Mouse (Mus musculus) hindbrain, embryonic 15.5 days (tissue): ENCODE measurements around the gene Paqr8. TPM values are rescaled to one million over a fixed set of nuclear protein-coding genes. Genes with fewer than 3 reads are reported as not detected.

Experiments
- ATAC-seq: fragments of 200-750 bp; cut with Nextera tagmentation; 2 replicates; pipeline ENCODE4 v1.8.0; 2017; ENCODE audit warnings: low read depth, moderate number of reproducible peaks, moderate TSS enrichment; ENCODE audit not compliant: low FRiP score
- H3K27ac ChIP-seq: fragments of 300-500 bp; sonication (generic); replicated peaks from 2 replicates; pipeline ENCODE4 v1.5.1; 2015; ENCODE audit warnings: mild to moderate bottlenecking, inconsistent platforms
- H3K27me3 ChIP-seq: fragments of 300-500 bp; sonication (generic); 2 replicates; pipeline ENCODE4 v1.6.1; 2015; ENCODE audit warnings: control low read depth, inconsistent platforms
- H3K36me3 ChIP-seq: fragments of 300-500 bp; sonication (generic); 2 replicates; pipeline ENCODE4 v1.6.1; 2015; ENCODE audit warnings: control low read depth, inconsistent platforms
- H3K4me1 ChIP-seq: fragments of 300-500 bp; sonication (generic); replicated peaks from 2 replicates; pipeline ENCODE4 v1.6.1; 2015; ENCODE audit warnings: control low read depth, inconsistent platforms
- H3K4me2 ChIP-seq: fragments of 300-500 bp; sonication (generic); 2 replicates; pipeline ENCODE4 v1.6.1; 2015; ENCODE audit warnings: moderate library complexity, mild to moderate bottlenecking, inconsistent platforms
- H3K4me3 ChIP-seq: fragments of 300-500 bp; sonication (generic); 2 replicates; pipeline ENCODE4 v1.5.1; 2015; ENCODE audit warnings: mild to moderate bottlenecking, inconsistent platforms
- H3K9ac ChIP-seq: fragments of 300-500 bp; sonication (generic); 2 replicates; pipeline ENCODE4 v1.6.1; 2015; ENCODE audit warnings: inconsistent platforms
- H3K9me3 ChIP-seq: fragments of 300-500 bp; sonication (generic); 2 replicates; pipeline ENCODE4 v1.6.1; 2016; ENCODE audit warnings: control low read depth, inconsistent platforms
- WGBS: fragments of 180-500 bp; shearing (Covaris S2); methylation state at CpG from one replicate; pipeline ENCODE4 v1.1.7; 2015; 5-methylcytosine and 5-hydroxymethylcytosine counted together
- polyA plus RNA-seq: library from polyadenylated mRNA; unstranded; fragments of >200 nt; fragmentation: Nextera tagmentation; extraction: Ambion mirVana; gene quantifications from 2 replicates; pipeline ENCODE4 v1.2.1, GENCODE M21; 2015

Gene Paqr8
- polyA plus RNA-seq = 33.0 and 38.6 TPM in 2 replicates

DNA sequence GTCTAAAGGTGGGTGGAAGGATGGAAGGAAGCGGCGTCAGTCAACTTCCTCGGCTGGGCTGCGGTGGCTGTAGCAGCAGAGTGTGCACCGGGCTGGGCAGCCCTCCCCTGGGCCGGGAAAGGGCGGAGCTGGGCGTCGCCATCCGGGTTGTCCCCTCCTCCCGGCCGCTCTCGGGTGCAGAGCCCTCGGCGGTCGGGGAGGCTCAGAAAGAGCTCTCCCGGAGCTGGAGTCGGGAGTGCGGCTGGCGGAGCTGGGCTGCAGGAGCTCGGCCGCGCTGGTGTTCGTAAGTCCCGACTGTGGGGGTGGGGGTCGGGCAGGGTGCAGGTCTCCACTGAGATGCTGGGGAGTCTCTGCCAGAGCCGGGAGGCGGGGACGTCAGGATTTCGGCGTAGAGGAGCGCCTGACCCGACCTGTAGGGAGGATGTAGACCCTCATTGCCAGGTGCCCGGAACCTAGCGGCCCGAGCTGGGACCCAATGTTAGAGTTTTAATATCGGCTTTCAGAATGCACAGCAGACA lies at the start of gene Paqr8:
Gene Paqr8 (plus strand): TSS at position 203 of the 518 bp plus-strand sequence.
- peak within 1 kb of the TSS; percentile 80 for H3K4me2 ChIP-seq
- H3K36me3 ChIP-seq = no peaks in the 10 kb centered on the region
- ATAC-seq = peak; percentile 96
- under 1% methylated on average over 36 of the region's 37 CpGs for WGBS
- peak within 1 kb of the TSS; percentile 76 for H3K4me3 ChIP-seq
- peak within 1 kb of the TSS; percentile 61 for H3K9ac ChIP-seq
- H3K9me3 ChIP-seq = no peaks in the 10 kb centered on the region
- peak within 1 kb of the TSS; percentile 80 for H3K27ac ChIP-seq
- H3K27me3 ChIP-seq = no peaks in the 10 kb centered on the region
- peaks cover 19% of the 10 kb centered on the region for H3K4me1 ChIP-seq

DNA sequence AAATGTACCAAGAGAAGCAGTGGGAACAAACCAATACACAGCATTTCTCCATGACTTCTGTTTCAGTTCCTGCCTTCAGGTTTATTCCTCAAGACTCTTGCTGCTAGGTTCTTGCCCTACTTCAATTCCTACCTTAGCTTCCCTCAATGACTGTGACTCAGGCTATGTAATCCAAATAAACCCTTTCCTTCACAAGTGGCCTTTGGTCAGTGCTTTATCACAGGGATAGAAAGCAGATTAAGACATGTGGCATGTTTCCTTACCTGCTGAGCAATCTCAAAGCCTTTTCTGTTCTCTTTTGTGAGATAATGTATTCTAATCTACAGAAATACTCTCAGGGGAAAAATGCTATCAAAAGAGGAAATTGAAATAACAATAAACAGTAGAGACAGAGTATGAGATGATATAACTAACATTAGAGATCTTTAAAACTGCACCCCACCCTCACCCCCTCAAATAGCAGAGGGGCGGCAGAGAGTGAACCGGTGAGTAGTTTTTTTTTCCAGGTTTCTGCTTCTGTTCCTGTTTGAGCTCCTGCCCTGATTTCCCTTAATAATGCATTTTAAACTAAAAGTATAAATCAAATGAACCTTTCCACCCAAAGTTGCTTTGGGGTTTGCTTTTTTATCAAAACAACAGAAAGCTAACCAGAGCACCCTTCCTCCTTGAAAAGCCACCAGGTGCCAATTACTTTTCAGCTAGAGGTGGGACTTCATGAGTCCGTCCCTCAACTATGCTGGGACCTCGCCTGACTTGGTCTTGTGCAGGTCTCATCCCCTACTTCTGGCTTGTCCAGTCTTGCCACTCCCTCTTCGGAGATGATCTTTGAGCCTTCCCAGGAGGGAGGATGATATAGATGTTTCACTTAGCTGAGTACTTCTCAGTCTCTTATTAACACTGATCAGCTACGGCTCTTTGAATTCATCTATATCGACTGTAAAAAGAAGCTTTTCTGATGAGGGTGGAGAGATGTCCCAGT lies 33.2 kb upstream of the Paqr8 start:
- Histone ChIP-seq H3K36me3 (no peaks in the 10 kb centered on the region), H3K4me2 (no peak overlapping the region), H3K9ac (no peak overlapping the region), H3K9me3 (no peaks in the 10 kb centered on the region), H3K4me1 (no peaks in the 10 kb centered on the region), H3K27me3 (no peaks in the 10 kb centered on the region), H3K27ac (no peak overlapping the region), H3K4me3 (no peak overlapping the region)
- no peak for ATAC-seq
- WGBS = 85% methylated on average over 7 of the region's 7 CpGs

DNA sequence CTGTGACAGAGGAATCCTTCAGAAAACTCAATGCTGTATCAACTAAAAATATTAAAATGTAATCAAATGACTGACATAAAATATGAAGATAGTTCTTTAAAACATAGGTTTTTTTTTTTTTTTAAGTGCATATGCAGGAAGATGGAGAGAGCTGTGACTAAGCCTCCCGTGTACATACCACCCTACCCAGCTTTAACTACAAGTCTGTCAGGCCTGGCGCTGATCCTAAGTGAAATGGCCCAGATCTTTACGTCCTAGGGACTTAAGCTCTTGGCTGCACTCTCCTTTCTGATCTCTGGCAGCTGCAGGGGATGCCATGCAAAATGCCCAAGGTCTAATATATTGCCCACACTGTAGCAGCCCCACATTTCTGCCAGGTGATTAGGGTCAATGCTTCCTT lies 29.6 kb upstream of the Paqr8 start:
- H3K4me2 ChIP-seq = no peak overlapping the region
- H3K9ac ChIP-seq = no peak overlapping the region
- no peaks in the 10 kb centered on the region for H3K4me1 ChIP-seq
- H3K27ac ChIP-seq = no peak overlapping the region
- no peaks in the 10 kb centered on the region for H3K27me3 ChIP-seq
- ATAC-seq = no peak
- no peak overlapping the region for H3K4me3 ChIP-seq
- WGBS = 74% methylated on average over 3 of the region's 3 CpGs
- H3K36me3 ChIP-seq = no peaks in the 10 kb centered on the region
- no peaks in the 10 kb centered on the region for H3K9me3 ChIP-seq

GRCm38 (mm10) chr1:20861865-20862264 lies 28.5 kb upstream of the Paqr8 start:
- H3K27ac ChIP-seq = no peak overlapping the region
- H3K9me3 ChIP-seq = no peaks in the 10 kb centered on the region
- H3K36me3 ChIP-seq = no peaks in the 10 kb centered on the region
- H3K9ac ChIP-seq = no peak overlapping the region
- no peaks in the 10 kb centered on the region for H3K4me1 ChIP-seq
- ATAC-seq = no peak
- no peaks in the 10 kb centered on the region for H3K27me3 ChIP-seq
- no peak overlapping the region for H3K4me3 ChIP-seq
- H3K4me2 ChIP-seq = no peak overlapping the region
- 81% methylated on average over 3 of the region's 3 CpGs for WGBS

DNA sequence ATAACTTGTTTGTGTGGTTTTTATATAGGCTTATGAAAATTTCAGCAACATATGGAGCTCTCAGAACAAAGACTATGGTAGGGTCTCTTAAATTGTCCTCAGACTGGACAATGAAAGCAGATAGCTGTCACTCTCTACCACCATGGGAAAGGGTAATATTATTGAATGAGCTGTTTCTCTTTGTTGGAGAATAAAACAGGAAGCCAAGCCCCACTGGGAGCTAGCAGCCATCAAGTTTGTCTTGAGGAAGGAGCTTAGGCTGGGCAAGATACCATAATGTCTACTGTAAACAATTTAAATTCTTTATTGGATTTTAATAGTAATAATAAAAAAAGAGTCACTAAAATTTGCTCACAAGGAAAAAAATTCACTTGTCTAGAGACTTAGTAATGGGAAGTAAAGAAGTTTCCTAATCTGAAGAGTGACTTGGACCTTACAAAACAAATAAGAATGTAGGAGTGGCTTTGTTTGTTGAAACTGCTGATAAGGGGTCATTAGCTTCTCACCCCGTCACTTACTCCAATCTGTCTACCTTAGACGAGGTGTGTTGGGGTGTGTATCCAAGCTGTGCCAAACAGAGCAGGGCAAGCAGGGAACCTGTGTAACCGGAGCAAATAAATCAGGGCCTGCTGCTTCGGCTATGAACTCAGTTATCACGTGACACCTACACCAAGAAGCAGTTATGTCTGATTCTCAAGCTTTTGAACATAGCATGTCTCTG lies 26.8 kb upstream of the Paqr8 start:
- Histone ChIP-seq H3K27me3 (no peaks in the 10 kb centered on the region), H3K4me2 (no peak overlapping the region), H3K9ac (no peak overlapping the region), H3K36me3 (no peaks in the 10 kb centered on the region), H3K4me3 (no peak overlapping the region), H3K27ac (no peak overlapping the region), H3K4me1 (peaks cover 11% of the 10 kb centered on the region), H3K9me3 (no peaks in the 10 kb centered on the region)
- ATAC-seq = no peak
- 82% methylated on average over 5 of the region's 5 CpGs for WGBS

GRCm38 (mm10) chr1:20867241-20867902 lies 23.0 kb upstream of the Paqr8 start:
- no peak overlapping the region for H3K4me2 ChIP-seq
- H3K9ac ChIP-seq = no peak overlapping the region

DNA sequence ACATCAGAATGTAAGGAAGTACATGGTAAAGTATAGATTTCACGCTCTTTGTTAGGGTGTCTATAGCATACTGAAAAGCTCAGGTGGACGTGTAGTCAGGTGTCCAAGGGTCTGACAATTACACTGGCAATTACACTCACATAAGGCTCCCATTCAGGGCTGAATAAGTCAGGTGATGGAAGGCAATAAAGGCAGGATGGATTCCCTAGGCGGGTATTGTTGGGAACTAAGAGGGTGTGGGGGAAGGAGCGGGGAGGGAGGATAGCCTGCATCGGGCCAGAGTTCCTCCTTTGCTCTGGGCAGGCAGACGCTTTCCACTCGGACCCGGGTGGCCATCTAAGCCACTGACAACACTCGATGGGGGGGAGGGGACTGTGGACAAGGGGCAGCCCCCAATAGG lies 22.4 kb upstream of the Paqr8 start:
- no peak overlapping the region for H3K9ac ChIP-seq
- peaks cover 11% of the 10 kb centered on the region for H3K4me1 ChIP-seq
- no peaks in the 10 kb centered on the region for H3K36me3 ChIP-seq
- no peaks in the 10 kb centered on the region for H3K9me3 ChIP-seq
- no peaks in the 10 kb centered on the region for H3K27me3 ChIP-seq
- peak; percentile 50 for ATAC-seq
- H3K4me2 ChIP-seq = peak overlapping the region; percentile 9; the same call in 1 of the 2 replicates
- H3K27ac ChIP-seq = peak overlapping the region; percentile 61
- H3K4me3 ChIP-seq = no peak overlapping the region
- 23% methylated on average over 9 of the region's 9 CpGs for WGBS

More at GRCm38 (mm10) chr1:20867241-20867902, 23.0 kb upstream of the Paqr8 start:
- Histone ChIP-seq H3K4me1 (peaks cover 11% of the 10 kb centered on the region), H3K9me3 (no peaks in the 10 kb centered on the region), H3K4me3 (no peak overlapping the region), H3K27me3 (no peaks in the 10 kb centered on the region), H3K27ac (peak overlapping the region; percentile 61; the same call in 1 of the 2 replicates), H3K36me3 (no peaks in the 10 kb centered on the region)
- WGBS = 9% methylated on average over 8 of the region's 8 CpGs
- ATAC-seq = peak; percentile 93

- H3K27ac ChIP-seq = no peak overlapping the region
- H3K9ac ChIP-seq = no peak overlapping the region
- H3K4me2 ChIP-seq = no peak overlapping the region
- H3K27me3 ChIP-seq = no peaks in the 10 kb centered on the region
- no peak overlapping the region for H3K4me3 ChIP-seq
- 86% methylated on average over 2 of the region's 2 CpGs for WGBS
- H3K9me3 ChIP-seq = no peaks in the 10 kb centered on the region
- H3K4me1 ChIP-seq = peaks cover 11% of the 10 kb centered on the region
- H3K36me3 ChIP-seq = no peaks in the 10 kb centered on the region
- ATAC-seq = no peak
Observed at GRCm38 (mm10) chr1:20870887-20871286, 19.5 kb upstream of the Paqr8 start.

GRCm38 (mm10) chr1:20872496-20872895 lies 17.9 kb upstream of the Paqr8 start:
- no peak overlapping the region for H3K4me3 ChIP-seq
- peaks cover 13% of the 10 kb centered on the region for H3K4me1 ChIP-seq
- no peak for ATAC-seq
- no peak overlapping the region for H3K4me2 ChIP-seq
- H3K27me3 ChIP-seq = no peaks in the 10 kb centered on the region
- 87% methylated on average over 5 of the region's 5 CpGs for WGBS
- H3K9ac ChIP-seq = no peak overlapping the region
- H3K9me3 ChIP-seq = no peaks in the 10 kb centered on the region
- no peak overlapping the region for H3K27ac ChIP-seq
- H3K36me3 ChIP-seq = no peaks in the 10 kb centered on the region

- Histone ChIP-seq H3K4me3 (no peak overlapping the region), H3K9me3 (no peaks in the 10 kb centered on the region), H3K9ac (no peak overlapping the region), H3K36me3 (no peaks in the 10 kb centered on the region), H3K27me3 (no peaks in the 10 kb centered on the region), H3K27ac (no peak overlapping the region), H3K4me2 (no peak overlapping the region), H3K4me1 (0 out of 2 replicates have a peak, but pooled peaks cover 6% of the 10 kb centered on the region)
- no peak for ATAC-seq
- 92% methylated on average over 6 of the region's 6 CpGs for WGBS
Observed at GRCm38 (mm10) chr1:20874061-20874460, 16.3 kb upstream of the Paqr8 start.

GRCm38 (mm10) chr1:20877355-20877754 lies 13.1 kb upstream of the Paqr8 start:
- H3K27ac ChIP-seq = no peak overlapping the region
- no peaks in the 10 kb centered on the region for H3K9me3 ChIP-seq
- H3K36me3 ChIP-seq = no peaks in the 10 kb centered on the region
- no peak overlapping the region for H3K9ac ChIP-seq
- no peak overlapping the region for H3K4me2 ChIP-seq
- H3K4me3 ChIP-seq = no peak overlapping the region
- H3K4me1 ChIP-seq = 0 out of 2 replicates have a peak, but pooled peaks cover 6% of the 10 kb centered on the region
- peak; percentile 61 for ATAC-seq
- no peaks in the 10 kb centered on the region for H3K27me3 ChIP-seq
